Mouse (Mus musculus): ENCODE results near the gene Arl5a. TPM values are rescaled to one million over a fixed set of nuclear protein-coding genes. Genes with fewer than 3 reads are reported as not detected.

Arl5a gene
- total RNA-seq, 2 experiments from 2014 or later: 66.7 to 68.0 TPM

- DNase-seq: no peak
Observed at GRCm38 (mm10) chr2:52359722-52360121, 65.0 kb downstream of the Arl5a start.

- DNase-seq: no peak
Observed at GRCm38 (mm10) chr2:52358156-52358555, 66.5 kb downstream of the Arl5a start.

- no peak for DNase-seq
Observed at GRCm38 (mm10) chr2:52351029-52351428, 73.7 kb downstream of the Arl5a start.

Other genes with a start within 250 kb of the Arl5a start
- gene Neb, start 46.4 kb downstream of the Arl5a start, total RNA-seq (2021): 1 to 10 TPM; 1.3 to 1.7 TPM

Measured in layer of hippocampus, postnatal 36 days (tissue).